Mouse (Mus musculus) intestine, embryonic 16.5 days (tissue): ENCODE measurements around the gene Il16. TPM values are rescaled to one million over a fixed set of nuclear protein-coding genes. Genes with fewer than 3 reads are reported as not detected.
A peak's percentile ranks its signal among the peaks of the same experiment; 100 is the strongest.

Source experiments
- ATAC-seq: fragments of 200-750 bp; cut with Nextera tagmentation; 2 replicates; pipeline ENCODE4 v1.8.0; 2017; ENCODE audit warnings: moderate TSS enrichment, moderate library complexity
- H3K27ac ChIP-seq: fragments of 300-500 bp; sonication (generic); 2 replicates; pipeline ENCODE4 v1.5.1; 2014; ENCODE audit warnings: mild to moderate bottlenecking, low read length
- H3K27me3 ChIP-seq: fragments of 300-500 bp; sonication (generic); replicated peaks from 2 replicates; pipeline ENCODE4 v1.6.1; 2014; ENCODE audit warnings: low read length, control low read depth, mixed read lengths; ENCODE audit not compliant: control insufficient read depth, insufficient read depth
- H3K36me3 ChIP-seq: fragments of 300-500 bp; sonication (generic); 2 replicates; pipeline ENCODE4 v1.6.1; 2014; ENCODE audit warnings: low read length, control low read depth; ENCODE audit not compliant: control insufficient read depth, insufficient read depth
- H3K4me1 ChIP-seq: fragments of 300-500 bp; sonication (generic); 2 replicates; pipeline ENCODE4 v1.6.1; 2014; ENCODE audit warnings: low read length, control low read depth, mixed read lengths; ENCODE audit not compliant: control insufficient read depth, insufficient read depth
- H3K4me2 ChIP-seq: fragments of 300-500 bp; sonication (generic); 2 replicates; pipeline ENCODE4 v1.6.1; 2014; ENCODE audit warnings: low read depth, low read length, control low read depth
- H3K4me3 ChIP-seq: fragments of 300-500 bp; sonication (generic); 2 replicates; pipeline ENCODE4 v1.5.1; 2014; ENCODE audit warnings: mild to moderate bottlenecking, low read length
- H3K9ac ChIP-seq: fragments of 300-500 bp; sonication (generic); 2 replicates; pipeline ENCODE4 v1.6.1; 2014; ENCODE audit warnings: low read depth, low read length
- H3K9me3 ChIP-seq: fragments of 300-500 bp; sonication (generic); 2 replicates; pipeline ENCODE4 v1.6.1; 2016; ENCODE audit warnings: low read length, control low read depth; ENCODE audit not compliant: control insufficient read depth
- WGBS: fragments of 180-500 bp; shearing (Covaris S2); extraction: QIAGEN DNeasy Blood & Tissue Kit; methylation state at CpG from one replicate; pipeline ENCODE4 v1.1.7; 2014; 5-methylcytosine and 5-hydroxymethylcytosine counted together
- polyA plus RNA-seq: library from polyadenylated mRNA; unstranded; fragments of >200 nt; fragmentation: Nextera tagmentation; extraction: Ambion mirVana; gene quantifications from 2 replicates; pipeline ENCODE4 v1.2.1, GENCODE M21; 2015

Il16 gene
- polyA plus RNA-seq, 1 experiment from 2014 or later, result 4.9 TPM

GRCm38 (mm10) chr7:83644761-83645160, 100.8 kb downstream of the Il16 start:
- no peak for ATAC-seq
- Histone ChIP-seq H3K9ac (no peak overlapping the region), H3K4me2 (no peak overlapping the region), H3K36me3 (peaks cover 14% of the 10 kb centered on the region), H3K4me3 (no peak overlapping the region), H3K27ac (no peak overlapping the region), H3K27me3 (no peaks in the 10 kb centered on the region), H3K9me3 (no peaks in the 10 kb centered on the region), H3K4me1 (no peaks in the 10 kb centered on the region)
- 81% methylated on average over 2 of the region's 2 CpGs for WGBS

GRCm38 (mm10) chr7:83643581-83643980, 101.9 kb downstream of the Il16 start:
- Histone ChIP-seq H3K27ac (no peak overlapping the region), H3K9ac (no peak overlapping the region), H3K27me3 (no peaks in the 10 kb centered on the region), H3K9me3 (no peaks in the 10 kb centered on the region), H3K4me2 (no peak overlapping the region), H3K36me3 (peaks cover 14% of the 10 kb centered on the region), H3K4me3 (no peak overlapping the region), H3K4me1 (peaks cover 4% of the 10 kb centered on the region)
- WGBS, result 77% methylated on average over 6 of the region's 6 CpGs
- no peak for ATAC-seq

- H3K9me3 ChIP-seq, result no peaks in the 10 kb centered on the region
- ATAC-seq, result no peak
- no peaks in the 10 kb centered on the region for H3K27me3 ChIP-seq
- no peak overlapping the region for H3K27ac ChIP-seq
- no peak overlapping the region for H3K4me3 ChIP-seq
- no peak overlapping the region for H3K9ac ChIP-seq
- H3K4me1 ChIP-seq, result peaks cover 18% of the 10 kb centered on the region
- H3K36me3 ChIP-seq, result peaks cover 14% of the 10 kb centered on the region
- 80% methylated on average over 2 of the region's 2 CpGs for WGBS
- H3K4me2 ChIP-seq, result no peak overlapping the region
These were observed 104.4 kb downstream of the Il16 start for GRCm38 (mm10) chr7:83641163-83641562.

- WGBS, result 86% methylated on average over 5 of the region's 5 CpGs
- Histone ChIP-seq H3K27me3 (no peaks in the 10 kb centered on the region), H3K9me3 (no peaks in the 10 kb centered on the region), H3K27ac (no peak overlapping the region), H3K4me1 (peaks cover 21% of the 10 kb centered on the region), H3K9ac (no peak overlapping the region), H3K36me3 (peaks cover 14% of the 10 kb centered on the region), H3K4me3 (no peak overlapping the region), H3K4me2 (no peak overlapping the region)
- no peak for ATAC-seq
These were observed 104.9 kb downstream of the Il16 start for GRCm38 (mm10) chr7:83640581-83640980.

GRCm38 (mm10) chr7:83639084-83639483, 106.4 kb downstream of the Il16 start:
- H3K9me3 ChIP-seq, result no peaks in the 10 kb centered on the region
- H3K27me3 ChIP-seq, result no peaks in the 10 kb centered on the region
- 72% methylated on average over 3 of the region's 3 CpGs for whole genome bisulfite sequencing
- H3K27ac ChIP-seq, result no peak overlapping the region
- peaks cover 11% of the 10 kb centered on the region for H3K36me3 ChIP-seq
- no peak for ATAC-seq
- peaks cover 24% of the 10 kb centered on the region for H3K4me1 ChIP-seq
- no peak overlapping the region for H3K4me2 ChIP-seq
- no peak overlapping the region for H3K4me3 ChIP-seq
- H3K9ac ChIP-seq, result no peak overlapping the region

- WGBS, result 60% methylated on average over 8 of the region's 8 CpGs
- no peak overlapping the region for H3K4me2 ChIP-seq
- peaks cover 30% of the 10 kb centered on the region for H3K4me1 ChIP-seq
- H3K9me3 ChIP-seq, result no peaks in the 10 kb centered on the region
- H3K27me3 ChIP-seq, result no peaks in the 10 kb centered on the region
- peak; percentile 93 for ATAC-seq
- H3K4me3 ChIP-seq, result no peak overlapping the region
- peaks cover 4% of the 10 kb centered on the region for H3K36me3 ChIP-seq
- peak overlapping the region; percentile 73 for H3K27ac ChIP-seq
- H3K9ac ChIP-seq, result no peak overlapping the region
These were observed 107.5 kb downstream of the Il16 start for GRCm38 (mm10) chr7:83637781-83638583.

- peaks cover 36% of the 10 kb centered on the region for H3K4me1 ChIP-seq
- H3K4me3 ChIP-seq, result no peak overlapping the region
- peaks cover 4% of the 10 kb centered on the region for H3K36me3 ChIP-seq
- H3K27ac ChIP-seq, result no peak overlapping the region
- H3K4me2 ChIP-seq, result no peak overlapping the region
- H3K9me3 ChIP-seq, result no peaks in the 10 kb centered on the region
- no peak overlapping the region for H3K9ac ChIP-seq
- ATAC-seq, result no peak
- H3K27me3 ChIP-seq, result no peaks in the 10 kb centered on the region
- WGBS, result 94% methylated on average over 8 of the region's 8 CpGs
These were observed 109.1 kb downstream of the Il16 start for GRCm38 (mm10) chr7:83636425-83636824.

- Histone ChIP-seq H3K9me3 (no peaks in the 10 kb centered on the region), H3K4me2 (no peak overlapping the region), H3K4me1 (peaks cover 39% of the 10 kb centered on the region), H3K27me3 (no peaks in the 10 kb centered on the region), H3K4me3 (no peak overlapping the region), H3K27ac (no peak overlapping the region), H3K9ac (no peak overlapping the region), H3K36me3 (no peaks in the 10 kb centered on the region; the same call in 1 of the 2 replicates)
- 81% methylated on average over 2 of the region's 2 CpGs for WGBS
- ATAC-seq, result no peak
These were observed 109.8 kb downstream of the Il16 start for GRCm38 (mm10) chr7:83635726-83636125.

- Histone ChIP-seq H3K4me1 (peaks cover 41% of the 10 kb centered on the region), H3K27ac (no peak overlapping the region), H3K9ac (no peak overlapping the region), H3K27me3 (no peaks in the 10 kb centered on the region), H3K4me3 (no peak overlapping the region), H3K9me3 (no peaks in the 10 kb centered on the region), H3K4me2 (0 out of 2 replicates have a peak overlapping the region, but pooled peaks have one; percentile 57), H3K36me3 (no peaks in the 10 kb centered on the region)
- 79% methylated on average over 6 of the region's 6 CpGs for WGBS
- ATAC-seq, result no peak
These were observed 111.7 kb downstream of the Il16 start for GRCm38 (mm10) chr7:83633856-83634255.
